In the genomic region with DNA sequence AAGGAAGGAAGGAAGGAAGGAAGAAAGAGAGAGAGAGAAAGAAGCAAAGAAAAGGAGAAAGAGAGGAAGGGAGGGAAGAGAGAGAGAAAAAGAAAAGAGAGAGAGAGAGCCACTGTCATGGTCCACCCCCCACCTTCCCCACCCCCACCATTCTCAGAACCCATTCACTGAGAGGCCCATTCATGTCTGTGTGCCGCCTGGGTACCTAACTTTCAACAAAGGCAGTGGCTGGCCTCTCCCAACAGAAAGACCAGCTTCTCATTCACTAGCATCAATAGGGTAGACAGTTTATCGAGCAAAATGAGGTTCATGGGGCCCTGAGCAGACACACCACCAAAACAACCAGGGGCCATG, we compare ENCODE assay signal across 11 mouse cellular contexts. TPM values are rescaled to one million over a fixed set of nuclear protein-coding genes. Genes with fewer than 3 reads are reported as not detected.
DNase-seq lines count a peak whose midpoint lies in the region; ATAC-seq and TF ChIP-seq lines count a peak whose summit lies in the region.
"Had no signal": no experiment of that assay in that cellular context is flagged by ENCODE, and none has a peak within 500 bp of the region (broad histone marks: within the 10 kb centered on the region; RNA-seq: fewer than 3 reads in every experiment).

No protein-coding gene starts in this region.

- TF ChIP-seq CTCF in hindbrain, postnatal 0 days (IDR thresholded peaks at IDR 0.05; ENCODE audit: low read depth) = no peak

- no peak overlapping the region for H3K9ac ChIP-seq in hindbrain, embryonic 16.5 days (ENCODE audit: low read depth, low read length)
- no peak overlapping the region for H3K9ac ChIP-seq in embryonic facial prominence, embryonic 12.5 days
- no peak overlapping the region for H3K9ac ChIP-seq in hindbrain, postnatal 0 days (replicated peaks; ENCODE audit: low read length)
- peak overlapping the region; percentile 41 for H3K9ac ChIP-seq in neural tube, embryonic 13.5 days

- peak overlapping the region; percentile 89 for H3K27ac ChIP-seq in hindbrain, embryonic 10.5 days
- H3K27ac ChIP-seq in hindbrain, embryonic 16.5 days (ENCODE audit: low read depth, low read length) = no peak overlapping the region; the same call in 1 of the 2 replicates
- H3K27ac ChIP-seq in embryonic facial prominence, embryonic 12.5 days = peak overlapping the region; percentile 9; the same call in 1 of the 2 replicates
- H3K27ac ChIP-seq in hindbrain, postnatal 0 days = peak overlapping the region; percentile 32; the same call in 1 of the 2 replicates
- peak overlapping the region; percentile 86 for H3K27ac ChIP-seq in neural tube, embryonic 13.5 days (replicated peaks)

- H3K36me3 ChIP-seq in hindbrain, embryonic 10.5 days = no peaks in the 10 kb centered on the region
- no peaks in the 10 kb centered on the region for H3K36me3 ChIP-seq in hindbrain, embryonic 16.5 days (ENCODE audit: control insufficient read depth, insufficient read depth, low read length)
- no peaks in the 10 kb centered on the region for H3K36me3 ChIP-seq in embryonic facial prominence, embryonic 12.5 days
- no peaks in the 10 kb centered on the region for H3K36me3 ChIP-seq in hindbrain, postnatal 0 days (ENCODE audit: insufficient read depth, low read length)
- no peaks in the 10 kb centered on the region for H3K36me3 ChIP-seq in neural tube, embryonic 13.5 days

- H3K4me2 ChIP-seq in hindbrain, embryonic 16.5 days (ENCODE audit: low read length) = no peak overlapping the region
- 0 out of 2 replicates have a peak overlapping the region, but pooled peaks have one; percentile 16 for H3K4me2 ChIP-seq in embryonic facial prominence, embryonic 12.5 days (replicated peaks)
- H3K4me2 ChIP-seq in hindbrain, postnatal 0 days (ENCODE audit: low read depth, low read length) = no peak overlapping the region
- H3K4me2 ChIP-seq in neural tube, embryonic 13.5 days = peak overlapping the region; percentile 34

- H3K9me3 ChIP-seq in hindbrain, embryonic 10.5 days = no peaks in the 10 kb centered on the region
- no peaks in the 10 kb centered on the region for H3K9me3 ChIP-seq in hindbrain, embryonic 16.5 days (ENCODE audit: control insufficient read depth, low read length)
- H3K9me3 ChIP-seq in embryonic facial prominence, embryonic 12.5 days = no peaks in the 10 kb centered on the region
- H3K9me3 ChIP-seq in hindbrain, postnatal 0 days (ENCODE audit: low read length) = no peaks in the 10 kb centered on the region
- no peaks in the 10 kb centered on the region for H3K9me3 ChIP-seq in neural tube, embryonic 13.5 days

- peak overlapping the region; percentile 32 for H3K4me3 ChIP-seq in hindbrain, embryonic 10.5 days
- no peak overlapping the region for H3K4me3 ChIP-seq in hindbrain, embryonic 16.5 days (ENCODE audit: low read length)
- no peak overlapping the region for H3K4me3 ChIP-seq in embryonic facial prominence, embryonic 12.5 days
- no peak overlapping the region for H3K4me3 ChIP-seq in hindbrain, postnatal 0 days (ENCODE audit: low read length)
- no peak overlapping the region for H3K4me3 ChIP-seq in neural tube, embryonic 13.5 days

- no peaks in the 10 kb centered on the region for H3K27me3 ChIP-seq in hindbrain, embryonic 10.5 days (ENCODE audit: insufficient read depth, poor library complexity, severe bottlenecking)
- no peaks in the 10 kb centered on the region for H3K27me3 ChIP-seq in hindbrain, embryonic 16.5 days (replicated peaks; ENCODE audit: control insufficient read depth, insufficient read depth, low read length)
- no peaks in the 10 kb centered on the region for H3K27me3 ChIP-seq in embryonic facial prominence, embryonic 12.5 days
- no peaks in the 10 kb centered on the region for H3K27me3 ChIP-seq in hindbrain, postnatal 0 days (ENCODE audit: insufficient read depth, low read length)
- no peaks in the 10 kb centered on the region for H3K27me3 ChIP-seq in neural tube, embryonic 13.5 days

- ATAC-seq in hindbrain, embryonic 16.5 days = no peak
- no peak for ATAC-seq in embryonic facial prominence, embryonic 12.5 days (ENCODE audit: insufficient number of reproducible peaks, insufficient read depth, low FRiP score, low TSS enrichment)
- ATAC-seq in hindbrain, postnatal 0 days = no peak
- peak; percentile 8; the same call in 1 of the 2 replicates for ATAC-seq in neural tube, embryonic 13.5 days (ENCODE audit: low read depth)
- ATAC-seq: liver, postnatal 0 days had no signal

- WGBS in hindbrain, embryonic 10.5 days = 25% methylated on average over 2 of the region's 2 CpGs
- 27% methylated on average over 2 of the region's 2 CpGs for WGBS in hindbrain, embryonic 16.5 days
- WGBS in embryonic facial prominence, embryonic 12.5 days = 45% methylated on average over 2 of the region's 2 CpGs
- 38% methylated on average over 2 of the region's 2 CpGs for WGBS in hindbrain, postnatal 0 days
- WGBS in neural tube, embryonic 13.5 days = 12% methylated on average over 2 of the region's 2 CpGs

- DNase-seq in hindbrain, embryonic 10.5 days (ENCODE audit: low spot score) = no peak
- no peak for DNase-seq in hindbrain, postnatal 0 days (ENCODE audit: low spot score)
- DNase-seq in left cerebral cortex, adult 8-10 months (ENCODE audit: low spot score in 2 of 2) = no peak
- DNase-seq in layer of hippocampus, postnatal 25 days (ENCODE audit: extremely low spot score in 1 of 2, low spot score in 1 of 2) = no peak
- no peak for DNase-seq in gastrocnemius, postnatal 10 days
- DNase-seq: gastrocnemius, postnatal 25 days; kidney, postnatal 14 days; liver, postnatal 0 days had no signal

- H3K4me1 ChIP-seq in hindbrain, embryonic 10.5 days (replicated peaks) = peaks cover 96% of the 10 kb centered on the region
- peaks cover 40% of the 10 kb centered on the region for H3K4me1 ChIP-seq in hindbrain, embryonic 16.5 days (ENCODE audit: control insufficient read depth, insufficient read depth, low read depth, low read length)
- H3K4me1 ChIP-seq in embryonic facial prominence, embryonic 12.5 days = peaks cover 63% of the 10 kb centered on the region
- H3K4me1 ChIP-seq in hindbrain, postnatal 0 days (ENCODE audit: insufficient read depth, low read length) = peaks cover 29% of the 10 kb centered on the region
- peaks cover 94% of the 10 kb centered on the region for H3K4me1 ChIP-seq in neural tube, embryonic 13.5 days (replicated peaks)

RNA-seq across cellular contexts. Expression of gene Vav2, which starts 13.3 kb away (rescaled TPM):
- 13.6 and 16.9 TPM in 2 replicates for polyA plus RNA-seq in hindbrain, embryonic 10.5 days (2016; fragmentation: Nextera tagmentation; extraction: Ambion mirVana)
- 10.4 and 11.8 TPM in 2 replicates for polyA plus RNA-seq in hindbrain, embryonic 16.5 days (2015; fragmentation: Nextera tagmentation; extraction: Ambion mirVana)
- 9.0 and 9.8 TPM in 2 replicates for polyA plus RNA-seq in embryonic facial prominence, embryonic 12.5 days (2016; fragmentation: Nextera tagmentation; extraction: Ambion mirVana)
- 38.4 and 44.9 TPM in 2 replicates for total RNA-seq in hindbrain, postnatal 0 days (2014; rRNA removed)
- polyA plus RNA-seq in hindbrain, postnatal 0 days (2015; fragmentation: Nextera tagmentation; extraction: Ambion mirVana) = 8.2 TPM in 2 replicates
- 14.8 and 15.3 TPM in 2 replicates for polyA plus RNA-seq in neural tube, embryonic 13.5 days (2015; fragmentation: Nextera tagmentation; extraction: Ambion mirVana)
- total RNA-seq in left cerebral cortex, adult 8-10 months (2022) = 10 to 100 TPM in 2 of 4 experiments, 1 to 10 TPM in 2; 9.1 to 11.0 (median 9.8) TPM
- 10 to 100 TPM; 12.5 to 12.8 TPM for total RNA-seq in layer of hippocampus, postnatal 25 days (2021)
- total RNA-seq in gastrocnemius, postnatal 10 days (2021) = 1 to 10 TPM; 5.6 to 8.9 TPM

RNA-seq across cellular contexts. Expression of gene Brd3os, which starts 28.6 kb away (rescaled TPM):
- polyA plus RNA-seq in hindbrain, embryonic 10.5 days (2016; fragmentation: Nextera tagmentation; extraction: Ambion mirVana) = 9.9 and 16.5 TPM in 2 replicates
- 45.6 and 46.2 TPM in 2 replicates for polyA plus RNA-seq in hindbrain, embryonic 16.5 days (2015; fragmentation: Nextera tagmentation; extraction: Ambion mirVana)
- polyA plus RNA-seq in embryonic facial prominence, embryonic 12.5 days (2016; fragmentation: Nextera tagmentation; extraction: Ambion mirVana) = 14.6 and 15.8 TPM in 2 replicates
- 29.9 and 30.9 TPM in 2 replicates for total RNA-seq in hindbrain, postnatal 0 days (2014; rRNA removed)
- 34.1 and 39.7 TPM in 2 replicates for polyA plus RNA-seq in hindbrain, postnatal 0 days (2015; fragmentation: Nextera tagmentation; extraction: Ambion mirVana)
- polyA plus RNA-seq in neural tube, embryonic 13.5 days (2015; fragmentation: Nextera tagmentation; extraction: Ambion mirVana) = 30.0 and 30.5 TPM in 2 replicates
- 10 to 100 TPM; 28.5 to 30.9 (median 28.8) TPM for total RNA-seq in left cerebral cortex, adult 8-10 months (2022)
- total RNA-seq in layer of hippocampus, postnatal 25 days (2021) = 10 to 100 TPM; 24.5 to 25.4 TPM
- 1 to 10 TPM in 1 of 2 experiments, under 1 TPM in 1; 0.94 to 1.6 TPM for total RNA-seq in gastrocnemius, postnatal 10 days (2021)

Comparison
In these comparisons a context has a peak if more than half of its experiments do, and no peak if none do; other contexts are left out.
1. H3K4me2 ChIP-seq: peak in embryonic facial prominence, embryonic 12.5 days (single experiment) and neural tube, embryonic 13.5 days (single experiment); none in hindbrain, embryonic 16.5 days (single experiment) and hindbrain, postnatal 0 days (single experiment).